In genomic region chr13:98156656-98157055, GRCm38 (mm10) we compare ENCODE assay signal across 20 mouse cellular contexts. TPM values are rescaled to one million over a fixed set of nuclear protein-coding genes. Genes with fewer than 3 reads are reported as not detected.
A peak's percentile ranks its signal among the peaks of the same experiment; 100 is the strongest.
DNase-seq lines count a peak whose midpoint lies in the region; ATAC-seq and TF ChIP-seq lines count a peak whose summit lies in the region.
"Had no signal": no experiment of that assay in that cellular context is flagged by ENCODE, and none has a peak within 500 bp of the region (broad histone marks: within the 10 kb centered on the region; RNA-seq: fewer than 3 reads in every experiment).

No protein-coding gene starts in this region.

- peak; percentile 65 for ATAC-seq in hindbrain, embryonic 16.5 days
- ATAC-seq in hindbrain, embryonic 13.5 days (ENCODE audit: low FRiP score), result no peak
- ATAC-seq in neural tube, embryonic 15.5 days (ENCODE audit: low FRiP score), result peak; percentile 41; the same call in 1 of the 2 replicates
- ATAC-seq: intestine, postnatal 0 days; midbrain, embryonic 16.5 days had no signal

- H3K9me3 ChIP-seq in hindbrain, embryonic 16.5 days (ENCODE audit: control insufficient read depth, low read length), result no peaks in the 10 kb centered on the region
- H3K9me3 ChIP-seq in hindbrain, embryonic 13.5 days, result no peaks in the 10 kb centered on the region
- no peaks in the 10 kb centered on the region for H3K9me3 ChIP-seq in neural tube, embryonic 15.5 days (replicated peaks)
- H3K9me3 ChIP-seq: heart, embryonic 13.5 days; hindbrain, embryonic 15.5 days; limb, embryonic 13.5 days; liver, embryonic 13.5 days had no signal

- WGBS in hindbrain, embryonic 16.5 days, result 38% methylated on average over 7 of the region's 7 CpGs
- WGBS in hindbrain, embryonic 13.5 days, result 54% methylated on average over 7 of the region's 7 CpGs
- 29% methylated on average over 7 of the region's 7 CpGs for WGBS in neural tube, embryonic 15.5 days

- no peak for DNase-seq in neural tube, embryonic 10.5 days (ENCODE audit: extremely low spot score, low spot score)
- peak; percentile 61 for DNase-seq in brain, embryonic 14.5 days (ENCODE audit: low read depth)
- DNase-seq in layer of hippocampus, adult 9-11 months, result peak; percentile 80
- DNase-seq in gastrocnemius, postnatal 10 days, result no peak
- DNase-seq: adrenal gland, adult 2 months; cerebellum, adult 11 months; cerebellum, postnatal 10 days; embryo, embryonic 11 days; liver, embryonic 13.5 days; lung, embryonic 14.5 days; lung, postnatal 36 days had no signal

- H3K4me2 ChIP-seq in hindbrain, embryonic 16.5 days (ENCODE audit: low read length), result no peak overlapping the region
- H3K4me2 ChIP-seq in hindbrain, embryonic 13.5 days, result no peak overlapping the region
- H3K4me2 ChIP-seq in neural tube, embryonic 15.5 days, result no peak overlapping the region
- H3K4me2 ChIP-seq: heart, embryonic 13.5 days; hindbrain, embryonic 15.5 days; limb, embryonic 13.5 days; liver, embryonic 13.5 days; lung, embryonic 14.5 days had no signal

- no peak overlapping the region for H3K9ac ChIP-seq in hindbrain, embryonic 16.5 days (ENCODE audit: low read depth, low read length)
- H3K9ac ChIP-seq in hindbrain, embryonic 13.5 days, result no peak overlapping the region
- no peak overlapping the region for H3K9ac ChIP-seq in neural tube, embryonic 15.5 days (replicated peaks)
- H3K9ac ChIP-seq: heart, embryonic 13.5 days; hindbrain, embryonic 15.5 days; limb, embryonic 13.5 days; liver, embryonic 13.5 days; lung, embryonic 14.5 days had no signal

- H3K27me3 ChIP-seq in hindbrain, embryonic 16.5 days (replicated peaks; ENCODE audit: control insufficient read depth, insufficient read depth, low read length), result no peaks in the 10 kb centered on the region
- no peaks in the 10 kb centered on the region for H3K27me3 ChIP-seq in hindbrain, embryonic 13.5 days
- H3K27me3 ChIP-seq in neural tube, embryonic 15.5 days (replicated peaks), result no peaks in the 10 kb centered on the region
- H3K27me3 ChIP-seq: heart, embryonic 13.5 days; hindbrain, embryonic 15.5 days; limb, embryonic 13.5 days had no signal

- no peak for TF ChIP-seq CTCF in brain, embryonic 14.5 days (IDR thresholded peaks at IDR 0.05; ENCODE audit: borderline replicate concordance, extremely low read depth, insufficient read depth, insufficient read length)

- H3K27ac ChIP-seq in hindbrain, embryonic 16.5 days (ENCODE audit: low read depth, low read length), result 0 out of 2 replicates have a peak overlapping the region, but pooled peaks have one; percentile 8
- no peak overlapping the region for H3K27ac ChIP-seq in hindbrain, embryonic 13.5 days
- H3K27ac ChIP-seq in neural tube, embryonic 15.5 days (replicated peaks), result peak overlapping the region; percentile 33; the same call in 1 of the 2 replicates
- H3K27ac ChIP-seq: heart, embryonic 13.5 days; hindbrain, embryonic 15.5 days; limb, embryonic 13.5 days; liver, embryonic 13.5 days; stomach, postnatal 0 days had no signal

- H3K4me1 ChIP-seq in hindbrain, embryonic 16.5 days (ENCODE audit: control insufficient read depth, insufficient read depth, low read depth, low read length), result no peaks in the 10 kb centered on the region
- no peaks in the 10 kb centered on the region; the same call in 1 of the 2 replicates for H3K4me1 ChIP-seq in hindbrain, embryonic 13.5 days (replicated peaks)
- H3K4me1 ChIP-seq in neural tube, embryonic 15.5 days, result peaks cover 6% of the 10 kb centered on the region; the same call in 1 of the 2 replicates
- H3K4me1 ChIP-seq: hindbrain, embryonic 15.5 days; limb, embryonic 13.5 days; liver, embryonic 13.5 days had no signal

- H3K4me3 ChIP-seq in hindbrain, embryonic 16.5 days (ENCODE audit: low read length), result no peak overlapping the region
- H3K4me3 ChIP-seq in hindbrain, embryonic 13.5 days, result no peak overlapping the region
- H3K4me3 ChIP-seq in neural tube, embryonic 15.5 days (replicated peaks), result no peak overlapping the region
- H3K4me3 ChIP-seq: heart, embryonic 13.5 days; hindbrain, embryonic 15.5 days; limb, embryonic 13.5 days; liver, embryonic 13.5 days had no signal

- no peaks in the 10 kb centered on the region for H3K36me3 ChIP-seq in hindbrain, embryonic 16.5 days (ENCODE audit: control insufficient read depth, insufficient read depth, low read length)
- H3K36me3 ChIP-seq in hindbrain, embryonic 13.5 days, result no peaks in the 10 kb centered on the region
- no peaks in the 10 kb centered on the region for H3K36me3 ChIP-seq in neural tube, embryonic 15.5 days
- H3K36me3 ChIP-seq: heart, embryonic 13.5 days; hindbrain, embryonic 15.5 days; limb, embryonic 13.5 days; liver, embryonic 13.5 days had no signal

- TF ChIP-seq POLR2A in brain, embryonic 14.5 days (IDR thresholded peaks at IDR 0.05; ENCODE audit: borderline replicate concordance, extremely low read depth, insufficient read depth, insufficient read length, poor library complexity, severe bottlenecking), result no peak

RNA-seq across cellular contexts. Expression of gene Arhgef28, which starts 49.6 kb away (rescaled TPM):
- 30.6 and 33.0 TPM in 2 replicates for polyA plus RNA-seq in hindbrain, embryonic 16.5 days (2015; fragmentation: Nextera tagmentation; extraction: Ambion mirVana)
- polyA plus RNA-seq in hindbrain, embryonic 13.5 days (2015; fragmentation: Nextera tagmentation; extraction: Ambion mirVana), result 15.9 and 19.3 TPM in 2 replicates
- 30.7 and 31.0 TPM in 2 replicates for polyA plus RNA-seq in neural tube, embryonic 15.5 days (2015; fragmentation: Nextera tagmentation; extraction: Ambion mirVana)
- 8.7 and 11.3 TPM in 2 replicates for polyA plus RNA-seq in brain, embryonic 14.5 days (2012; rRNA removed)
- 1 to 10 TPM; 5.0 to 6.0 TPM for total RNA-seq in gastrocnemius, postnatal 10 days (2021)

Comparison
In these comparisons a context has a peak if more than half of its experiments do, and no peak if none do; other contexts are left out.
1. DNase-seq: peak in brain, embryonic 14.5 days (single experiment) and layer of hippocampus, adult 9-11 months (single experiment); none in neural tube, embryonic 10.5 days (single experiment) and gastrocnemius, postnatal 10 days (single experiment).